Mouse (Mus musculus) liver, postnatal 0 days (tissue): ENCODE measurements around the gene Glt28d2. TPM values are rescaled to one million over a fixed set of nuclear protein-coding genes. Genes with fewer than 3 reads are reported as not detected.

Experiments
- ATAC-seq: fragments of 200-750 bp; cut with Nextera tagmentation; 2 replicates; pipeline ENCODE4 v1.8.0; 2017; ENCODE audit warnings: mild to moderate bottlenecking, moderate library complexity
- DNase-seq: peaks from one replicate; pipeline ENCODE4 v3.0.0-alpha.2; 2016
- H3K27ac ChIP-seq: fragments of 300-500 bp; sonication (generic); 2 replicates; pipeline ENCODE4 v1.5.1; 2014; ENCODE audit warnings: antibody characterized with exemption, moderate library complexity, mild to moderate bottlenecking, low read depth
- H3K27me3 ChIP-seq: fragments of 300-500 bp; sonication (generic); 2 replicates; pipeline ENCODE4 v1.6.1; 2014; ENCODE audit warnings: low read length, control low read depth, mixed read lengths; ENCODE audit not compliant: insufficient read depth
- H3K36me3 ChIP-seq: fragments of 300-500 bp; sonication (generic); replicated peaks from 2 replicates; pipeline ENCODE4 v1.6.1; 2014; ENCODE audit warnings: mild to moderate bottlenecking, control low read depth, low read length, moderate library complexity, mixed read lengths; ENCODE audit not compliant: insufficient read depth
- H3K4me1 ChIP-seq: fragments of 300-500 bp; sonication (generic); 2 replicates; pipeline ENCODE4 v1.6.1; 2014; ENCODE audit warnings: antibody characterized with exemption, mild to moderate bottlenecking, control low read depth; ENCODE audit not compliant: insufficient read depth
- H3K4me2 ChIP-seq: fragments of 300-500 bp; sonication (generic); 2 replicates; pipeline ENCODE4 v1.6.1; 2014; ENCODE audit warnings: low read depth, mild to moderate bottlenecking, low read length, moderate library complexity, mixed read lengths
- H3K4me3 ChIP-seq: fragments of 300-500 bp; sonication (generic); 2 replicates; pipeline ENCODE4 v1.5.1; 2014; ENCODE audit warnings: low read depth, low read length
- H3K9ac ChIP-seq: fragments of 300-500 bp; sonication (generic); replicated peaks from 2 replicates; pipeline ENCODE4 v1.6.1; 2014; ENCODE audit warnings: mild to moderate bottlenecking, moderate library complexity
- H3K9me3 ChIP-seq: fragments of 300-500 bp; sonication (generic); 2 replicates; pipeline ENCODE4 v1.6.1; 2016; ENCODE audit warnings: mild to moderate bottlenecking, control low read depth, low read length, mixed read lengths
- CTCF ChIP-seq: sonication (generic); IDR thresholded peaks from 2 replicates; pipeline ENCODE4 v1.5.1; 2016; ENCODE audit warnings: antibody characterized with exemption, low read depth
- EP300 ChIP-seq: IDR thresholded peaks from 2 replicates; pipeline ENCODE4 v1.6.1; 2016; ENCODE audit warnings: antibody characterized with exemption, low read depth, mild to moderate bottlenecking
- WGBS: fragments of 180-500 bp; shearing (Covaris S2); extraction: QIAGEN DNeasy Blood & Tissue Kit; methylation state at CpG from one replicate; pipeline ENCODE4 v1.1.7; 2014; ENCODE audit not compliant: insufficient replicate concordance; 5-methylcytosine and 5-hydroxymethylcytosine counted together
- polyA plus RNA-seq: library from polyadenylated mRNA; unstranded; fragments of >200 nt; fragmentation: Nextera tagmentation; extraction: Ambion mirVana; gene quantifications from 2 replicates; pipeline ENCODE4 v1.2.1, GENCODE M21; 2015

Gene Glt28d2
- polyA plus RNA-seq, 1 experiment from 2014 or later = 0.48 TPM

DNA sequence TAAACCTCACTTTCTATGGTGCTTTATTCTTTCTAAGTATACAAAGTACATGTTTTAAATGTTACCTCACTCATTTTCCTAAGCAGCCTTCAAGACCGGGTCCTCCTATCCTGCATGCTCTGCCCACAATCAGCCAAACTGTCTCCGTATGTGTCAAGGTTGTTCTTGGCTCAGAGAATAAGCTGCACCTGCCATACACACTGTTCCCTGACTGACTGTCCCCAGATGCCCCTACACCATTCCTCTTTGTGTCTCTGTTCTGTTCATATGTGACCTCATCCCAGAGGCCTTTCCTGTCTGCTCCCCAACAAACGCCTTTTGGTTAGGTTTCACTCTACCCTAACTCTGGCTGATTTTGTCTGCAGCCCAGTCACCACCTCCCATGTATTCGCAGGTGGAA is 60.0 kb downstream of the Glt28d2 start:
- H3K4me3 ChIP-seq = no peak overlapping the region
- ATAC-seq = no peak
- H3K36me3 ChIP-seq = no peaks in the 10 kb centered on the region
- no peak overlapping the region for H3K27ac ChIP-seq
- TF ChIP-seq CTCF = no peak
- no peak for TF ChIP-seq EP300
- no peak overlapping the region for H3K4me2 ChIP-seq
- 64% methylated on average over 4 of the region's 4 CpGs for WGBS
- DNase-seq = no peak
- H3K27me3 ChIP-seq = no peaks in the 10 kb centered on the region
- no peaks in the 10 kb centered on the region for H3K4me1 ChIP-seq
- H3K9me3 ChIP-seq = no peaks in the 10 kb centered on the region
- H3K9ac ChIP-seq = no peak overlapping the region

DNA sequence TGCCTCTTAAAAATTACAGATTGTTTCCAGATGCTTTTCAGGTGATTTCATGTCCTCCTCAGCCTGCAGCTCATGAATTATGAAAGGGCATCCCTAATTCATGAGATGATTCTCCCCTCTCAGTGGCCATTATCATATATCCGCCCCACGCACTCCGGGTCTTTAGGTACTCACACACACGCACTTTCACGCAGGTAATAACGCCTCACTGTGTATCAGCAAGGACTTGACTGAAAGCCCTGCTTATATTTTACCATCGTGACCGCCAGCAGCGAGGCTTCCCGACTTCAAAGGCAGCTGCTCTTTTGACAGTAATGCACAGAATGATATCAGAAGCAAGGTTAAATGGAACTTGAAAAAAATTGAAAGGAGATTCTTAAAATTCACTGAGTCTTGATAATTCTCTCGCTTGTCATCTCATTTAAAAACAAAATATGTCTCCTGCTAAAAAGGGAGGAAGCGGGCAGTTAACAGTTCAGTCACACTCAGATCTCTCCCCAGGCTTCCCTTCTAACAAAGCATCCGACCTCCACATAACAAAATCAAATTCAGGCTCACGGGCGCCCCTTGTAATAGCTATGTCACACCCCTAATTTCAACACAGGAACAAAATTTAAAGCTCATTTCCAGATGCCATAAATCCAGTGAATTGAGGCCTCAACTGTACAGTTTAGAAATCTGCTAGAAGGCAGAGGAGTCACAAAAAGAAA is 66.3 kb downstream of the Glt28d2 start:
- WGBS = 80% methylated on average over 15 of the region's 15 CpGs
- Histone ChIP-seq H3K4me1 (0 out of 2 replicates have a peak, but pooled peaks cover 2% of the 10 kb centered on the region), H3K27me3 (no peaks in the 10 kb centered on the region), H3K9me3 (no peaks in the 10 kb centered on the region), H3K4me2 (no peak overlapping the region), H3K36me3 (no peaks in the 10 kb centered on the region), H3K27ac (no peak overlapping the region), H3K9ac (no peak overlapping the region), H3K4me3 (no peak overlapping the region)
- TF ChIP-seq EP300 (no peak), CTCF (no peak)
- no peak for DNase-seq
- ATAC-seq = no peak

Other genes with a start within 250 kb of the Glt28d2 start
- gene Fam160a1, start 70.2 kb downstream of the Glt28d2 start, polyA plus RNA-seq = 0.26 and 0.31 TPM in 2 replicates
- 0.49 and 0.72 TPM in 2 replicates for gene Gm37240, start within 50 bp of the Glt28d2 start, polyA plus RNA-seq
- 10.2 and 11.4 TPM in 2 replicates for gene Sh3d19, start 83.6 kb upstream of the Glt28d2 start, polyA plus RNA-seq
- gene Prss48, start 115.0 kb upstream of the Glt28d2 start, polyA plus RNA-seq = not detected in 2 replicates